Mouse (Mus musculus) hindbrain, embryonic 11.5 days (tissue): ENCODE data around the gene Armcx4. TPM values are rescaled to one million over a fixed set of nuclear protein-coding genes. Genes with fewer than 3 reads are reported as not detected.

Source experiments
- ATAC-seq: fragments of 200-750 bp; cut with Nextera tagmentation; 2 replicates; pipeline ENCODE4 v1.8.0; 2017; ENCODE audit warnings: mild to moderate bottlenecking, moderate TSS enrichment, moderate library complexity; ENCODE audit not compliant: low FRiP score
- DNase-seq: peaks from one replicate; pipeline ENCODE4 v3.0.0-alpha.2; 2015; ENCODE audit warnings: low spot score
- H3K27ac ChIP-seq: fragments of 300-500 bp; sonication (generic); 2 replicates; pipeline ENCODE4 v1.5.1; 2014; ENCODE audit warnings: mild to moderate bottlenecking, low read depth, low read length
- H3K27me3 ChIP-seq: fragments of 300-500 bp; sonication (generic); 2 replicates; pipeline ENCODE4 v1.6.1; 2014; ENCODE audit warnings: mild to moderate bottlenecking, low read length, moderate library complexity, mixed read lengths; ENCODE audit not compliant: control insufficient read depth, insufficient read depth
- H3K36me3 ChIP-seq: fragments of 300-500 bp; sonication (generic); 2 replicates; pipeline ENCODE4 v1.6.1; 2014; ENCODE audit warnings: mild to moderate bottlenecking, low read length, moderate library complexity, mixed read lengths; ENCODE audit not compliant: control insufficient read depth, insufficient read depth
- H3K4me1 ChIP-seq: fragments of 300-500 bp; sonication (generic); replicated peaks from 2 replicates; pipeline ENCODE4 v1.6.1; 2014; ENCODE audit warnings: low read length, mixed read lengths; ENCODE audit not compliant: control insufficient read depth, insufficient read depth
- H3K4me2 ChIP-seq: fragments of 300-500 bp; sonication (generic); replicated peaks from 2 replicates; pipeline ENCODE4 v1.6.1; 2014; ENCODE audit warnings: mild to moderate bottlenecking, low read depth, low read length
- H3K4me3 ChIP-seq: fragments of 300-500 bp; sonication (generic); 2 replicates; pipeline ENCODE4 v1.5.1; 2014; ENCODE audit warnings: low read depth, low read length
- H3K9ac ChIP-seq: fragments of 300-500 bp; sonication (generic); 2 replicates; pipeline ENCODE4 v1.6.1; 2014; ENCODE audit warnings: low read depth, low read length
- H3K9me3 ChIP-seq: fragments of 300-500 bp; sonication (generic); 2 replicates; pipeline ENCODE4 v1.6.1; 2016; ENCODE audit warnings: low read length; ENCODE audit not compliant: control insufficient read depth
- WGBS: fragments of 180-500 bp; shearing (Covaris S2); extraction: QIAGEN DNeasy Blood & Tissue Kit; methylation state at CpG from one replicate; pipeline ENCODE4 v1.1.7; 2014; 5-methylcytosine and 5-hydroxymethylcytosine counted together
- polyA plus RNA-seq: library from polyadenylated mRNA; unstranded; fragments of >200 nt; fragmentation: Nextera tagmentation; extraction: Ambion mirVana; gene quantifications from 2 replicates; pipeline ENCODE4 v1.2.1, GENCODE M21; 2014

The Armcx4 gene
- polyA plus RNA-seq, 1 experiment from 2014 or later = 8.1 TPM

DNA sequence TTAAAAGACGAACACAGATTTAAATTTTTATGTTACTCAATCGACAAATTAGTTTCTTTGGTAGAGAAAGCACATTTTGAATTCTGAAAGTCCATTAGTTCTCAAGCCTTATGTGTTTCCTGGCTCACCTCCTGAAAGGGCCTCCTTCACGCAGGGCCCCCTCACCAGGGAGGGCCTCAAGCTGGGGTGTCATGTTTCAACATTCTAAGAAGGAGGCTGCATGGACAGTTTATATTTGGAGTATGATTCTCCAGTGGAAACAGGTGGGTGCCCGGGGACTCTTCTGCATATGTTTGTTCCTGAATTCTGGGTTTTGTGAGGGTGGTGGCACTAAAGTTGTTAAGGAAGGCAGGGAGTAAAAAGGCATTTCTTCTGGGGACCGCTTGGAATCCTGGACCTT lies 1.4 kb upstream of the Armcx4 start:
- no peaks in the 10 kb centered on the region for H3K36me3 ChIP-seq
- peak overlapping the region; percentile 26 for H3K4me2 ChIP-seq
- H3K4me1 ChIP-seq = no peaks in the 10 kb centered on the region
- no peak overlapping the region for H3K4me3 ChIP-seq
- no peaks in the 10 kb centered on the region for H3K27me3 ChIP-seq
- no peak overlapping the region for H3K9ac ChIP-seq
- DNase-seq (peak; percentile 24), ATAC-seq (no peak)
- 38% methylated on average over 5 of the region's 5 CpGs for WGBS
- H3K27ac ChIP-seq = no peak overlapping the region
- no peaks in the 10 kb centered on the region for H3K9me3 ChIP-seq

GRCm38 (mm10) chrX:134686739-134687171 lies 436 bp downstream of the Armcx4 start:
- no peaks in the 10 kb centered on the region for H3K36me3 ChIP-seq
- peak overlapping the region; percentile 41 for H3K4me3 ChIP-seq
- H3K4me1 ChIP-seq = no peaks in the 10 kb centered on the region
- DNase-seq (peak; percentile 63), ATAC-seq (peak; percentile 68)
- no peaks in the 10 kb centered on the region for H3K9me3 ChIP-seq
- H3K4me2 ChIP-seq = peak overlapping the region; percentile 39
- peak overlapping the region; percentile 81 for H3K27ac ChIP-seq
- 19% methylated on average over 15 of the region's 16 CpGs for WGBS
- peak overlapping the region; percentile 65 for H3K9ac ChIP-seq
- no peaks in the 10 kb centered on the region for H3K27me3 ChIP-seq

- H3K4me2 ChIP-seq = no peak overlapping the region
- H3K36me3 ChIP-seq = no peaks in the 10 kb centered on the region; the same call in 1 of the 2 replicates
- no peak overlapping the region for H3K4me3 ChIP-seq
- H3K27me3 ChIP-seq = no peaks in the 10 kb centered on the region; the same call in 1 of the 2 replicates
- DNase-seq (no peak), ATAC-seq (no peak)
- 72% methylated on average over 2 of the region's 2 CpGs for WGBS
- H3K4me1 ChIP-seq = no peaks in the 10 kb centered on the region
- no peaks in the 10 kb centered on the region for H3K9me3 ChIP-seq
- no peak overlapping the region for H3K9ac ChIP-seq
- H3K27ac ChIP-seq = no peak overlapping the region
Observed at GRCm38 (mm10) chrX:134689676-134690075, 3.4 kb downstream of the Armcx4 start.

DNA sequence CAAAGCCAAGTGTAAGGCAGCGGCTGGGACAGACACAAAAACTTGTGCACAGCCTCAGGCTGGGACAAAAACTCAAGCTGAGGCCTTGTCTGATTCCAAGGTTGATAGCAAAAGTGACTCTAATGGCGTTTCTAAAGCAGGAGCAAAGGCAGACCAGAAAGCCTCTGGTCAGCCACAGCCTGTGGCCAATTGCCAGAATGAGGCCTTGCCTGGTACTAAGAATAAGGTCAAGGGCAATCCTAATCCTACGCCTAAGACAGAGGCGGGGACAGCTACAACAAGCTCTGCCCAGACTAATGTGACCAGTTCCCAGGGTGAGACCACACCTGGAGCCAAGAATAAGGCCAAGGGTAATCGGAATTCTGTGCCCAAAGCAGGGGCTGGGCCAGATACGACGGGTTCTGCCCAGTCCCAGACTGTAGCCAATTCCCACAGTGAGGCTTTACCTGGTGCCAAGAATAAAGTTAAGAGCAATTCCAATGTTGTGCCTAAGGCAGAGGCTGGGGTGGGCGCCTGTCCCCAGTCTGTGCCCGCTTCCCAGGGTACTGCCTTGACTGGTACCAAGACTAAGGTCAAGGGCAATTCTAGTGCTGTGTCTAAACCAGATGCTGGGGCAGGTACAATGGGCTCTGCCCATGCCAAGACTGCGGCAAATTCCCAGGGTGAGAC lies 4.7 kb downstream of the Armcx4 start:
- Histone ChIP-seq H3K27me3 (no peaks in the 10 kb centered on the region; the same call in 1 of the 2 replicates), H3K4me2 (no peak overlapping the region), H3K4me1 (no peaks in the 10 kb centered on the region), H3K36me3 (no peaks in the 10 kb centered on the region; the same call in 1 of the 2 replicates), H3K9ac (no peak overlapping the region), H3K9me3 (no peaks in the 10 kb centered on the region), H3K27ac (no peak overlapping the region), H3K4me3 (no peak overlapping the region)
- DNase-seq (no peak), ATAC-seq (no peak)
- 93% methylated on average over 10 of the region's 10 CpGs for WGBS

- WGBS = 96% methylated on average over 2 of the region's 2 CpGs
- H3K36me3 ChIP-seq = no peaks in the 10 kb centered on the region; the same call in 1 of the 2 replicates
- H3K9me3 ChIP-seq = no peaks in the 10 kb centered on the region
- H3K4me2 ChIP-seq = no peak overlapping the region
- ATAC-seq = no peak
- no peak overlapping the region for H3K27ac ChIP-seq
- no peaks in the 10 kb centered on the region; the same call in 1 of the 2 replicates for H3K27me3 ChIP-seq
- H3K9ac ChIP-seq = no peak overlapping the region
- no peak overlapping the region for H3K4me3 ChIP-seq
- DNase-seq = no peak
- no peaks in the 10 kb centered on the region for H3K4me1 ChIP-seq
Observed at GRCm38 (mm10) chrX:134691540-134691935, 5.2 kb downstream of the Armcx4 start.

GRCm38 (mm10) chrX:134716863-134717262 lies 30.5 kb downstream of the Armcx4 start:
- 38% methylated on average over 3 of the region's 3 CpGs for WGBS
- no peaks in the 10 kb centered on the region for H3K36me3 ChIP-seq
- no peak overlapping the region for H3K27ac ChIP-seq
- DNase-seq = peak; percentile 22
- no peaks in the 10 kb centered on the region for H3K4me1 ChIP-seq
- H3K9ac ChIP-seq = no peak overlapping the region
- ATAC-seq = no peak
- H3K9me3 ChIP-seq = no peaks in the 10 kb centered on the region
- H3K4me2 ChIP-seq = no peak overlapping the region
- peaks cover 6% of the 10 kb centered on the region; the same call in 1 of the 2 replicates for H3K27me3 ChIP-seq
- H3K4me3 ChIP-seq = no peak overlapping the region

DNA sequence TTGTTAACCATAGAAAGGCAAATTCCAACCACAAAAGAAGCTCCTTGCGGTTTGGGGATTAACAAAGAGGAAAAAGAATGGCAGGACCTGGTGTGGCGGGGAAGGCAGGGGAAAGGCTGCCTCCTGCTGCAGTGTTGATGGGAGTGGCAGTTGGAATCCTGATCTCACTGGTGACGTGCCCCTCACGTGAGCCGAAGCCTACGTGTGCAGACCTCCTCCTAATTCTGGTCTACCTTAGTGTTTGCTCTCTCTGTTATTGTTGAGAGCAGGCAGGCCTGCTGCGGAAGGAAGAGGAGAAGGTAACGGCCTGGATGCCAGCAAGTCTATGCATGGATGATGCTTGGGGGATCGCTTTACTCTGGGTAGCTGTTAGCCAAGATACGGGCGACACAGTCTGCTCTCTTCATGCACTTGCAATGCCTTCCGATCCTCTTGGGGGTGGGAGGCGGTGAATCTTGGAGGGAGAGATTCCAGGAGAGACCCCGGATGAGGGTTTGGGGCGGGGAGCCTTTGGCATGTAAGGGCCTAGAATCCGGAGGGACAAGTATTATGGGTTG lies 31.5 kb downstream of the Armcx4 start, which contains the start of gene Armcx1:
Armcx1 (plus strand) TSS at position 212 of the 557 bp plus-strand sequence.
- 12% methylated on average over 16 of the region's 16 CpGs for WGBS
- ATAC-seq (peak; percentile 96), DNase-seq (peak; percentile 75)
- H3K27ac ChIP-seq = peak within 1 kb of the TSS; percentile 91
- peak within 1 kb of the TSS; percentile 45 for H3K4me3 ChIP-seq
- H3K27me3 ChIP-seq = peaks cover 6% of the 10 kb centered on the region; the same call in 1 of the 2 replicates
- no peaks in the 10 kb centered on the region for H3K36me3 ChIP-seq
- peak within 1 kb of the TSS; percentile 43 for H3K4me2 ChIP-seq
- H3K9me3 ChIP-seq = no peaks in the 10 kb centered on the region
- H3K9ac ChIP-seq = peak within 1 kb of the TSS; percentile 64
- no peaks in the 10 kb centered on the region for H3K4me1 ChIP-seq

- peaks cover 6% of the 10 kb centered on the region; the same call in 1 of the 2 replicates for H3K27me3 ChIP-seq
- peak overlapping the region; percentile 91 for H3K27ac ChIP-seq
- ATAC-seq = peak; percentile 84
Observed at GRCm38 (mm10) chrX:134718524-134718923, 32.2 kb downstream of the Armcx4 start.

More at GRCm38 (mm10) chrX:134718524-134718923, 32.2 kb downstream of the Armcx4 start:
- 24% methylated on average over 14 of the region's 14 CpGs for WGBS
- Histone ChIP-seq H3K36me3 (no peaks in the 10 kb centered on the region), H3K4me2 (peak overlapping the region; percentile 43), H3K9ac (peak overlapping the region; percentile 64), H3K9me3 (no peaks in the 10 kb centered on the region), H3K4me1 (no peaks in the 10 kb centered on the region), H3K4me3 (peak overlapping the region; percentile 45)
- peak; percentile 69 for DNase-seq
